Mouse (Mus musculus) frontal cortex, postnatal 36 days (tissue): ENCODE measurements around the gene Ssbp3.

Experiments
- DNase-seq, 2 experiments: peaks; one replicate each; pipeline ENCODE4 v3.0.0; 2022; ENCODE audit warnings: low spot score in 2 of 2

The Ssbp3 gene

DNA sequence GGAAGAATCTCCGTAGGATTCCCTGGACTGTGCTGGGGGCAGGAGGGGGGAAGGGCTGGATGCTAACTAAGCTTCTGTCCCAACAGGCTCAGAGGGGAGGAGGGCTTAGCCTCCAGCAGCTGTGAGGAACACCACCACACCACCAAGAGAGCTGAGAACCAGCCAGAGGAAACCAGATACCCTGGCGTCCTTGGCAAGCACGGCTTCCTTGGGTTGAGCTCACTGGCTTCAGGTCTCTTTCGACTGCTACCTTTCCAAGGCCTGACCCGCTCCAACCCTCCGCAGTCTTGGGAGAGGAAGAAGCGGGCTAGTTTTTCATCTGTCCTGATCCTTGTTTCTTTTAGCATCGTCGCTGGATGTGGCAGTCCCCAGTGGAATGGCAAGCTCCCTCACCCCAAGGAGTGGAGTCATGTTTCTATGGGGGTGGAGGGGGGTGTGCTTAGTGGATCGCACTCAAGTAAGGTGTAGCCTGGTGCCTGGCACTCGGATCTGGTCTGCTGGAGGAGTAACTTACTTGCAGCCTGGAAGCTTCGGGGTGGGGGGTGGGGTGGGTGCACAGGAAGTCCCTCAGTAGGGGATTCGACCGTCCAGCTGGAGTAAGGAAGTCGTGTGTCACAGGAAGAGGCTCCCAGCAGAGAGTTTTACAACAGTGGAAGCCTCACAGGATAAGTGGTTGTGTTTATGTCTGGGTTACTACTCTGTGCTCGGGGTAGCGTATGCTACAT, 2.6 kb upstream of the Ssbp3 start:
- no peak for DNase-seq

- no peak for DNase-seq
Measured at GRCm38 (mm10) chr4:106908426-106908809, 2.1 kb upstream of the Ssbp3 start.

GRCm38 (mm10) chr4:106908950-106909751, 1.4 kb upstream of the Ssbp3 start:
- no peak for DNase-seq

DNA sequence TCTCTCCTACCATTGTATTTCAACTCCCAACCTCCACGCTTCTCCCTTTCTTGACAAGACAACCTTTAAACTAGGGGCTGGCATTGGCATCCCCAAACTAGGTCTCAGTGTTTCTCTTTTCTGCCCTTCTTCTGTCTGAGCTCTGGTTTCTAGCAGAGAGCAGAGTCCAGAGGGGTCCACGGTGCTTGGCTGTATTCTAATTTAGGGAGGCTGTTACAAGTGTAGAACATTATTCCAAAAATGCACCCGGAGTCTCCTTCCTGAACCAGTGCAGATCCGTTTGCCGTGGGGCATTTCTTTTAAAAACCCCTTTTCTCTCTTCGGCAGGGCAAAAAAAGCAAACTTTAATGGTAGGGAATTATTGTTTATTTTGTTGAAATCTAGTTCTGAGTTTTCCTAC, 704 bp upstream of the Ssbp3 start:
- DNase-seq = no peak

GRCm38 (mm10) chr4:106911246-106911801, 823 bp downstream of the Ssbp3 start:
- DNase-seq = peak; percentile 89 to 95

GRCm38 (mm10) chr4:106911951-106912688, 1.6 kb downstream of the Ssbp3 start:
- DNase-seq = peak in 1 of 2 experiments; percentile 26

- no peak for DNase-seq
Measured at GRCm38 (mm10) chr4:106912689-106913041, 2.2 kb downstream of the Ssbp3 start.

DNA sequence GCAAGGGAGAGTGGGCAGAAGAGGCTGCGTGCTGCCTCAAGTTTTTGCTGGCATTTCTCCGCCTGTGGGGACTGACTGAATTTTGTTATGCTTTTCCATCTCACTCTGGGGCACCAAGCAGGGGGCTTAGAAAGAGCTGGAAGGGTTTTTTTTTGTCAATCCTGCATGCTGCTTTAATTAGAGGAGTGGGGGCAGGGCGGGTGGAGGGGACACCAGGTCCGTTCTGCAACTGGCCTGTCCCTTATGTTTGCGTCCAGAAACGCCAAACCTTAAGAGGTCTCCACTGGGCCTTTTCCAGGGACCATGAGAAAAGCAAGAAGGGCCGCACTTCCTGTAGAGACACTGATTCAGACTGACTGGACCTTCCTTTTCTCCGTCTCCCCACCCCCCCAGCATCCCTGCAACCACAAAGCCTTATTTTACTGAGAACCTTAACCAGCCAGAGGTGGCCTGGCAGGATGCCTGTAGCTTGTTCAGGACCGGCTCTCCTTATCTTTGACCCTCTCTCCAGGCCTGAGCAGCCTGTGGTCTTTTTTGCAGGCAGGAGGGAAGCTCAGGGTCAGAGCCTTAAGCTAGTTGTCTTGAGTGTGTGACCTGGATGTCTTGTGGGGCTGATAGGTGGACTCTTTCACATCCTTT, 3.0 kb downstream of the Ssbp3 start:
- no peak for DNase-seq

DNA sequence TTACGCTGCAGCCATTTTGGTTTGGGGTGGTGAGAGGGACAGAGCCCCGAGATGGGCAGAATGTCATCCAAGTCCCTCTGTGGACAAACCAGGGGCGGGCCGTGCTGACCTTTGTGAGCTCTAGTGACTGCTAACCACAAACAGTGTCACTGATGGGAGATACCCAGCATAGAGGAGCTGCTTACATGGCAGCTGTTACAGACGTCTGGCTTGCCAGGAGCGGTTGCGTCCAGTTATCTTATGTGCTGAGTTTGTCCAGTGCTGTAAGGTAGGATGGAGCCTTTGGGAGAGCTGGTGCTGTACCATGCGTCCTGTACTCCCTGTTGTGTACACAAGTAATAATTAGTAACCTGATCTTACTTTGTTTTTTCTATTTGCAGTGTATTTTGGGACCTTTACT, 4.8 kb downstream of the Ssbp3 start:
- DNase-seq = no peak

DNA sequence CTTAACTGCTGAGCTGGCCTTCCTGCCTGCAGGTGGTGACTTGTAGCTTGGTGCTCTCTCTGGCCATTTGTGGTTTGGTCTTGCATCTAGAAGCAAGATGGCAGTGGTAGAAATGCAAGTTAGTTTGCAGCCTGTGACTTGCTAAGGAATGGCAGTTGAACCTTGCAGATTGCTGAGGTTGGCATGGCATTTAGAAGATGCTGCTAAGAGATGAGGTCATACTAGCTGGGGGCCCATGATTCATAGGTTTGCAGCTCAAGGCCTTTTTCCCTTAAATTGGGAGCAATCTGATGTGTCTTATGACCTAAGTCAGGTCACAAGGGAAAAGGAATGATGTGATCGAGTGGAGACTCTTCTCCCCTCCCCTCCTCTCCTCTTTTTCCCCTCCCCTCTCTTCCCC, 7.8 kb downstream of the Ssbp3 start:
- no peak for DNase-seq

DNA sequence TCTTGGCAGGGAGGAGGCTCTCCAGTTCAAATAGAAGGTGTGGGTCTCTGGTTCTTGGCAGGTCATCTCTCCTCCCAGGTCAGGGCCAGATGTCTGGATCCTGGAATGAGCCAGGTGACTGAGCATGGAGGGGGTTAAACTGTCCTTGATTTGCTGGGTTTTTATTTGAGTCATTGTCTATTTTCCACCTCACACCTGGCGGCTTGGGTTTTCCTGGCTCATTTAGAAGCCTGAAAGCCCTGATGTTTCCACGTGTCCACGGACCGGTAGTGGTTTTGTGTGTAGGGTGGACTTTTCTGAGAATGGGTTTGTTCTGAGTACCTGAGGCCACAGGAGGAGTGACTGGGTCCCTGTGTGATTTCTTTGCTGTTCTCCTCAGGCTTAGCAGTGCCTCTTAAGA, 9.6 kb downstream of the Ssbp3 start:
- no peak for DNase-seq

DNA sequence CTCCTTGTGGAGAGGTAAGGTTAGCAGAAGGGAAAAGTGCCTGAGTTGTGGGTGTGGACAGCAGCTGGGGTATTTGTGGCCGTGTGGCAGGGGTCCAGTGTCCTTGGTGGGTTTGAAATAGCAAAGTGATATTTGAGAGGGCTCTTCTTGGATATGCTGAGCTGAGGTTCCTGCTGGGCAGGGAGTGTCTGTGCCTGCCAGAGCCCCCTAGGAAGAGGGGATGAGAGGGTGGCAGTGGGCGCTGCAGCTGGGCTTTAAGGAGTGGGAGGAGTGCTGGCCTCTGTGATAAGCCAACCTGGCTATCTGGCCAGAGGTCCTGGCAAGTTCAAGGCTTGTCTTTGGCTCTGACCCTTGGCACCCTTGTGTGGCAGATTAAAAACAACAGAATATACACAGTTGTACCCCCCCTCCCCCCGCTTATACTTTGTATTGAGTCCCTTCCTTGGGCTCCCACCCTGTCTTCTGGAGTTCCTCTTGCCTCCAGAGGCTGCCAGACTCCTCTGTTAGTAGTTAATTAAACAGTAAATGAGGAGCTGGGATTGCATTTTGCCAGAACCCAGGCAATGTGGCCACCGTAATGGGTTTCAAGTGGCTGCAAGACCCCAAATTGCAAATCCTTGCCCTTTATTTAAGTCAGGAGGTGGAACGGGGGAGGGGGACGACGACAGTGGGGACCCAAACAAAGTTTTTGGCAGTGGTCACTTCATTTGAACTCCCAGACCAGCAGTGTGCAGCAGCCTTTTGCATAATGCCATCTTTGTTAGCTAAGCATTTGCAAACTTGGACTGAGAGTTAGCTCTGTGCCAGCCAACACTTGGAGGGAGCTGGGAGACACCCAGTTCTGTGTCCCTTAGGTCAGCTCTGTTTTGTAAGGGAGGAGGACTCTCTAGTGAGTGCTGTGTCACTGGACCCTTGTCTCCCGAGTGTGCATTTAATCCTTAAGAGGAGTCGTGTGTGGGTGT, 11.2 kb downstream of the Ssbp3 start:
- DNase-seq = peak in 1 of 2 experiments; percentile 49

GRCm38 (mm10) chr4:106922919-106923318, 12.4 kb downstream of the Ssbp3 start:
- DNase-seq = no peak

GRCm38 (mm10) chr4:106924175-106924574, 13.7 kb downstream of the Ssbp3 start:
- no peak for DNase-seq

DNA sequence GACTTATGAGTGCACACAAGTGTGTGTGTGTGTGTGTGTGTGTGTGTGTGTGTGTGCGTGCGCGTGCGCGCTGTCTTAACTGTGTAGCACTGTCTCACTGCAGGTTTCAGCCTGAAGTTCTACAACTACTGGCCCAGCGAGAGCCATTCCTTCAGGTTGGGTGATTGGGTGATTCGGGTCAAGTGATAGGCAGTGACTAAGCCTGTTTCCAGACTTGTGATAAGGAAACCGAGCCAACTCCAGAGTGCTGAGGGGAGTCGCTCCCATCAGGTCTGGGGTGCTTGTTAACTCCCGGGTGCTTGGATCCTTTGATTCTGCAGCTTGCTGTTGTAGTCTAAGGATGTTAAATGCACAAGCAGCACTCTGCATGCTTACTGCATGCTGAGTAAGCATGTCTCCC, 14.4 kb downstream of the Ssbp3 start:
- no peak for DNase-seq

DNA sequence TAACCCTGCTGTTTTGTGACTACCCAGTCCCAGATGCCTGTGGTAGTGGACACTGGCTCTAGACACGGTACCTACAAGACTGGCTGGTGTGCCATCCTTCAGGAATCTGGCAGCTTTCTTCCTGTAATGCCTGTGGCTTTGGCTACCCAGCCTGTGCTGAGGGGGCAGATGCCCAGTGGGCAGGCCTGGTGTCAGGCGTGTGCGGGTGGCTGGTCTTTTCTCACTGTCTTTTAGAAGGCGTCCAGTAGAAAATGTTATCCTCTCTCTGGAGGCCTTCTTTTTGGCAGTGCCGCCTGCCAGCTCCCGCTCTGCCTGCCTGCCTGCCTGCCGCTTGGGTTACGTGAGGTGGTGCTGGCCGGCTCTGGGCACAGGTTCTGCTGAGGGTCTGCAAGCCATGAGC, 15.9 kb downstream of the Ssbp3 start:
- no peak for DNase-seq

DNA sequence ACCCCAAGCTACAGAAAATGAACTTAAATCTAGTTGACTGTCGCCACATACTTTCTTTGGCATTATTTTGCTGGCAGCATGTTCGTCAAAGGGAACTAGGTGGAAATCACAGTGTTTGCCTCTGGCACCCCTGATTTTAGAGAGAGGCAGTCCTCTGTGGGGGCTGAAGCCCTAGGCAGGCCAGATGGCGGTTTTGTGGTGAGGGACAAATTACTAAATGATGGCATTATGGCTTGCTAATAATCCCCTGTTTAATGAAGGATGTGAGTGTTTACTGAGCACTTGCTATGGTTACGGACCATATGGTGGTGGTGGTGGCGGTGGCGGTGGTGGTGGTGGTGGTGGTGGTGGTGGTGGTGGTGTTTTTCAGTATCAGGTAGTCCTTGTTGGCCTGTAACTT, 16.5 kb downstream of the Ssbp3 start:
- DNase-seq = no peak

- no peak for DNase-seq
Measured at GRCm38 (mm10) chr4:106928961-106929360, 18.5 kb downstream of the Ssbp3 start.

- no peak for DNase-seq
Measured at GRCm38 (mm10) chr4:106932583-106932982, 22.1 kb downstream of the Ssbp3 start.

DNA sequence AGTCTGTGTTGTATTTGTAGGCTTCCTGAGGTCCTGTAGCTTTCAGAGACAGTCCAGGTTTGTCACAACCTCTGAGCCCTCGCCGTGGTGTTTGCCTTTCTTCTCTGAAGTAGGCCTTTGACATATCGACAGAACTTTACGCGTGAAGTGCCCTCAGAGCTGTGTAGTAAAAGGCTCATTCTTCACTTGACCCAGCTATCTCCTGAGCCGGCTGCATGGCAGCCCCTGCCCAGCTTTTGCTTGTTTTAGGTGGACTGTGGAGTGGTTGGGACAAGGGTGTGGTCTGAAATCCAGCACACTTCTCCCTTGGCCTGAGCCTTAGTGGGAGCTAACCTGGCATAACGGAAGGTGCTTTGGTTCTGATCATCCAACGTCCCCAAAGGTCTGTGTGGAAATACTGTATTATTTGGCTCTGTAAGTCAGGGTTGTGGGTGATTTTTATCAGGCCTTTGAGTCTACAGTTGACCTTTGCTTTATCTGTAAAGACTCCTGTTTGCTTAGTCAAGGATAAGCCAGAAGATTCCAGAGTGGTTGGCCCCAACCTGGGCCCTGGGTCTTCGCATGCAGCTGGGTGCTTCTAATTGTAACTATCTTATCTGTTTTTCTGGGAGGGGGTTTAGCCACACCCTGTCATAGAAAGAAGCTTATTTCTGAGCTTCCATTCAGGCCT, 23.4 kb downstream of the Ssbp3 start:
- no peak for DNase-seq
